Mouse (Mus musculus) embryonic facial prominence, embryonic 12.5 days (tissue): Measurements from ENCODE around the gene Uqcc2. TPM values are rescaled to one million over a fixed set of nuclear protein-coding genes. Genes with fewer than 3 reads are reported as not detected.
A peak's percentile ranks its signal among the peaks of the same experiment; 100 is the strongest.

Experiments
- ATAC-seq: fragments of 200-750 bp; cut with Nextera tagmentation; 2 replicates; pipeline ENCODE4 v1.8.0; 2017; ENCODE audit not compliant: insufficient number of reproducible peaks, insufficient read depth, low FRiP score, low TSS enrichment
- H3K27ac ChIP-seq: fragments of 300-500 bp; sonication (generic); 2 replicates; pipeline ENCODE4 v1.5.1; 2016; ENCODE audit warnings: mild to moderate bottlenecking
- H3K27me3 ChIP-seq: fragments of 300-500 bp; sonication (generic); 2 replicates; pipeline ENCODE4 v1.6.1; 2016; ENCODE audit warnings: mild to moderate bottlenecking, moderate library complexity
- H3K36me3 ChIP-seq: fragments of 300-500 bp; sonication (generic); 2 replicates; pipeline ENCODE4 v1.6.1; 2016; ENCODE audit warnings: mild to moderate bottlenecking
- H3K4me1 ChIP-seq: fragments of 300-500 bp; sonication (generic); 2 replicates; pipeline ENCODE4 v1.6.1; 2016
- H3K4me2 ChIP-seq: fragments of 300-500 bp; sonication (generic); replicated peaks from 2 replicates; pipeline ENCODE4 v1.6.1; 2016; ENCODE audit warnings: mild to moderate bottlenecking, moderate library complexity
- H3K4me3 ChIP-seq: fragments of 300-500 bp; sonication (generic); 2 replicates; pipeline ENCODE4 v1.5.1; 2016; ENCODE audit warnings: mild to moderate bottlenecking
- H3K9ac ChIP-seq: fragments of 300-500 bp; sonication (generic); 2 replicates; pipeline ENCODE4 v1.6.1; 2016; ENCODE audit warnings: mild to moderate bottlenecking, moderate library complexity
- H3K9me3 ChIP-seq: fragments of 300-500 bp; sonication (generic); 2 replicates; pipeline ENCODE4 v1.6.1; 2016; ENCODE audit warnings: mild to moderate bottlenecking, moderate library complexity
- WGBS: fragments of 180-500 bp; shearing (Covaris S2); methylation state at CpG from one replicate; pipeline ENCODE4 v1.1.7; 2016; 5-methylcytosine and 5-hydroxymethylcytosine counted together
- polyA plus RNA-seq: library from polyadenylated mRNA; unstranded; fragments of >200 nt; fragmentation: Nextera tagmentation; extraction: Ambion mirVana; gene quantifications from 2 replicates; pipeline ENCODE4 v1.2.1, GENCODE M21; 2016

The Uqcc2 gene
- polyA plus RNA-seq, 1 experiment from 2014 or later: 340 TPM

- no peaks in the 10 kb centered on the region for H3K27me3 ChIP-seq
- peaks cover 36% of the 10 kb centered on the region for H3K4me1 ChIP-seq
- H3K27ac ChIP-seq: no peak overlapping the region
- WGBS: 90% methylated on average over 10 of the region's 10 CpGs
- H3K4me2 ChIP-seq: no peak overlapping the region
- no peaks in the 10 kb centered on the region for H3K9me3 ChIP-seq
- peaks cover 10% of the 10 kb centered on the region; the same call in 1 of the 2 replicates for H3K36me3 ChIP-seq
- H3K9ac ChIP-seq: no peak overlapping the region
- no peak overlapping the region for H3K4me3 ChIP-seq
- ATAC-seq: no peak
These were observed 1.5 kb downstream of the Uqcc2 start for GRCm38 (mm10) chr17:27132238-27132637.

GRCm38 (mm10) chr17:27131240-27131665, 2.5 kb downstream of the Uqcc2 start:
- Histone ChIP-seq H3K9ac (no peak overlapping the region), H3K27me3 (no peaks in the 10 kb centered on the region), H3K9me3 (no peaks in the 10 kb centered on the region), H3K4me1 (peaks cover 36% of the 10 kb centered on the region), H3K36me3 (peaks cover 12% of the 10 kb centered on the region; the same call in 1 of the 2 replicates), H3K4me2 (no peak overlapping the region), H3K4me3 (no peak overlapping the region), H3K27ac (no peak overlapping the region)
- WGBS: 89% methylated on average over 10 of the region's 10 CpGs
- ATAC-seq: no peak

GRCm38 (mm10) chr17:27130246-27130645, 3.5 kb downstream of the Uqcc2 start:
- H3K27ac ChIP-seq: 0 out of 2 replicates have a peak overlapping the region, but pooled peaks have one; percentile 30
- H3K4me2 ChIP-seq: no peak overlapping the region
- no peak overlapping the region for H3K4me3 ChIP-seq
- peaks cover 38% of the 10 kb centered on the region for H3K4me1 ChIP-seq
- H3K27me3 ChIP-seq: no peaks in the 10 kb centered on the region
- WGBS: 59% methylated on average over 9 of the region's 9 CpGs
- H3K9ac ChIP-seq: no peak overlapping the region
- no peaks in the 10 kb centered on the region for H3K9me3 ChIP-seq
- peaks cover 17% of the 10 kb centered on the region; the same call in 1 of the 2 replicates for H3K36me3 ChIP-seq
- ATAC-seq: no peak

GRCm38 (mm10) chr17:27129819-27130218, 3.9 kb downstream of the Uqcc2 start:
- Histone ChIP-seq H3K27me3 (no peaks in the 10 kb centered on the region), H3K4me3 (no peak overlapping the region), H3K9me3 (no peaks in the 10 kb centered on the region), H3K27ac (no peak overlapping the region), H3K4me1 (peaks cover 38% of the 10 kb centered on the region), H3K36me3 (peaks cover 21% of the 10 kb centered on the region), H3K9ac (0 out of 2 replicates have a peak overlapping the region, but pooled peaks have one; percentile 3), H3K4me2 (no peak overlapping the region)
- no peak for ATAC-seq
- 86% methylated on average over 7 of the region's 7 CpGs for WGBS

GRCm38 (mm10) chr17:27129291-27129690, 4.4 kb downstream of the Uqcc2 start:
- no peak overlapping the region for H3K4me2 ChIP-seq
- no peak overlapping the region for H3K4me3 ChIP-seq
- H3K9ac ChIP-seq: peak overlapping the region; percentile 3; the same call in 1 of the 2 replicates
- H3K9me3 ChIP-seq: no peaks in the 10 kb centered on the region
- H3K27ac ChIP-seq: no peak overlapping the region
- H3K4me1 ChIP-seq: peaks cover 38% of the 10 kb centered on the region
- ATAC-seq: no peak
- peaks cover 22% of the 10 kb centered on the region for H3K36me3 ChIP-seq
- no peaks in the 10 kb centered on the region for H3K27me3 ChIP-seq
- WGBS: 84% methylated on average over 13 of the region's 13 CpGs

- no peaks in the 10 kb centered on the region for H3K9me3 ChIP-seq
- 90% methylated on average over 5 of the region's 5 CpGs for WGBS
- no peak for ATAC-seq
- H3K27me3 ChIP-seq: no peaks in the 10 kb centered on the region
- H3K4me1 ChIP-seq: peaks cover 35% of the 10 kb centered on the region
- H3K36me3 ChIP-seq: peaks cover 33% of the 10 kb centered on the region
- no peak overlapping the region for H3K4me2 ChIP-seq
- no peak overlapping the region for H3K9ac ChIP-seq
- no peak overlapping the region for H3K27ac ChIP-seq
- no peak overlapping the region for H3K4me3 ChIP-seq
These were observed 5.5 kb downstream of the Uqcc2 start for GRCm38 (mm10) chr17:27128189-27128588.

- H3K36me3 ChIP-seq: peaks cover 45% of the 10 kb centered on the region
- no peak overlapping the region for H3K4me3 ChIP-seq
- WGBS: 84% methylated on average over 10 of the region's 10 CpGs
- H3K27me3 ChIP-seq: no peaks in the 10 kb centered on the region
- no peak overlapping the region for H3K27ac ChIP-seq
- no peak overlapping the region for H3K9ac ChIP-seq
- H3K4me1 ChIP-seq: peaks cover 25% of the 10 kb centered on the region
- no peaks in the 10 kb centered on the region for H3K9me3 ChIP-seq
- no peak for ATAC-seq
- no peak overlapping the region for H3K4me2 ChIP-seq
These were observed 6.7 kb downstream of the Uqcc2 start for GRCm38 (mm10) chr17:27126974-27127373.

GRCm38 (mm10) chr17:27125669-27126202, 8.0 kb downstream of the Uqcc2 start:
- WGBS: 81% methylated on average over 11 of the region's 11 CpGs
- no peak for ATAC-seq
- Histone ChIP-seq H3K4me2 (no peak overlapping the region), H3K9ac (0 out of 2 replicates have a peak overlapping the region, but pooled peaks have one; percentile 27), H3K4me1 (peaks cover 20% of the 10 kb centered on the region), H3K27ac (no peak overlapping the region), H3K27me3 (no peaks in the 10 kb centered on the region), H3K4me3 (no peak overlapping the region), H3K9me3 (no peaks in the 10 kb centered on the region), H3K36me3 (peaks cover 55% of the 10 kb centered on the region)

- Histone ChIP-seq H3K4me1 (peaks cover 20% of the 10 kb centered on the region), H3K4me2 (no peak overlapping the region), H3K27me3 (no peaks in the 10 kb centered on the region), H3K9me3 (no peaks in the 10 kb centered on the region), H3K9ac (0 out of 2 replicates have a peak overlapping the region, but pooled peaks have one; percentile 27), H3K27ac (no peak overlapping the region), H3K4me3 (no peak overlapping the region), H3K36me3 (peaks cover 55% of the 10 kb centered on the region)
- no peak for ATAC-seq
- WGBS: 37% methylated on average over 12 of the region's 12 CpGs
These were observed 8.5 kb downstream of the Uqcc2 start for GRCm38 (mm10) chr17:27125185-27125584.

GRCm38 (mm10) chr17:27123813-27124375, 9.8 kb downstream of the Uqcc2 start:
- no peak for ATAC-seq

GRCm38 (mm10) chr17:27123103-27123502, 10.6 kb downstream of the Uqcc2 start:
- Histone ChIP-seq H3K36me3 (peaks cover 54% of the 10 kb centered on the region), H3K9ac (no peak overlapping the region), H3K9me3 (no peaks in the 10 kb centered on the region), H3K4me2 (no peak overlapping the region), H3K27me3 (no peaks in the 10 kb centered on the region), H3K4me1 (peaks cover 17% of the 10 kb centered on the region), H3K27ac (no peak overlapping the region), H3K4me3 (no peak overlapping the region)
- ATAC-seq: no peak
- WGBS: 95% methylated on average over 2 of the region's 2 CpGs

More at GRCm38 (mm10) chr17:27123813-27124375, 9.8 kb downstream of the Uqcc2 start:
- H3K36me3 ChIP-seq: peaks cover 54% of the 10 kb centered on the region
- no peak overlapping the region for H3K4me2 ChIP-seq
- H3K9ac ChIP-seq: no peak overlapping the region
- no peak overlapping the region for H3K4me3 ChIP-seq
- 83% methylated on average over 7 of the region's 7 CpGs for WGBS
- no peaks in the 10 kb centered on the region for H3K9me3 ChIP-seq
- no peaks in the 10 kb centered on the region for H3K27me3 ChIP-seq
- H3K27ac ChIP-seq: peak overlapping the region; percentile 30; the same call in 1 of the 2 replicates
- H3K4me1 ChIP-seq: peaks cover 17% of the 10 kb centered on the region

GRCm38 (mm10) chr17:27122701-27123100, 11.0 kb downstream of the Uqcc2 start:
- H3K27me3 ChIP-seq: no peaks in the 10 kb centered on the region
- no peak overlapping the region for H3K9ac ChIP-seq
- no peak for ATAC-seq
- H3K4me2 ChIP-seq: no peak overlapping the region
- H3K4me3 ChIP-seq: no peak overlapping the region
- WGBS: 87% methylated on average over 11 of the region's 11 CpGs
- no peaks in the 10 kb centered on the region for H3K9me3 ChIP-seq
- H3K36me3 ChIP-seq: peaks cover 54% of the 10 kb centered on the region
- H3K4me1 ChIP-seq: peaks cover 17% of the 10 kb centered on the region
- H3K27ac ChIP-seq: no peak overlapping the region
